Comparison of ENCODE assay signal across 20 mouse cellular contexts in the genomic region with DNA sequence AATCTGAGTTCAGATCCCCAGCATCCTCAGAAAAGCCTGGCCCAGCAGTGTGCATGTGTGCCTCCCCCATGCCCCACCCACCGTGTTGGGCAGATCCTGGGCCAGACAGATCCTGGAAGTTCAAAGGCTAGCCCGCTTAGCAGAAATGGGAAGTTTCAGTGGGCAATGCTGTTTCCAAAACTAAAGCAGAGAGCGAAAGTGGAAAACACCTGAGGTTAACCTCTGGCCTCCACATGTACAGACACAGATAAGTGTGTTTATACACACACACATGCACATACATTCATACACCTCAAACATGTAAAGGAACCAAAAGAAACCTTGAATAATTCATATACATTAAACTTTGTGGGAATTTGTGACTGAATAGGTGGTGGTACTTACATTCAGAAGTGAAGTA. TPM values are rescaled to one million over a fixed set of nuclear protein-coding genes. Genes with fewer than 3 reads are reported as not detected.
DNase-seq lines count a peak whose midpoint lies in the region; ATAC-seq and TF ChIP-seq lines count a peak whose summit lies in the region.
"Had no signal": no experiment of that assay in that cellular context is flagged by ENCODE, and none has a peak within 500 bp of the region (broad histone marks: within the 10 kb centered on the region; RNA-seq: fewer than 3 reads in every experiment).

No protein-coding gene starts in this region.

- TF ChIP-seq EP300 in CH12.LX (IDR thresholded peaks at IDR 0.05; ENCODE audit: low read length): peak; percentile 70

- peak overlapping the region; percentile 26; the same call in 1 of the 2 replicates for H3K4me2 ChIP-seq in CH12.LX (ENCODE audit: insufficient read depth, low read depth, poor library complexity, severe bottlenecking)
- no peak overlapping the region for H3K4me2 ChIP-seq in forebrain, postnatal 0 days (ENCODE audit: low read depth)

- dilution Hi-C loops in CH12.LX (cut with MboI; ENCODE audit: extremely low pct_ligation_motif_present, extremely low pct_unique_long_range_greater_than_20kb, low sequenced_read_pairs): no loop called here

- peaks cover 6 to 24% of the 10 kb centered on the region in 2 experiments for H3K4me1 ChIP-seq in CH12.LX (ENCODE audit: control insufficient read depth in 1 of 2, insufficient read depth in 2 of 2)
- H3K4me1 ChIP-seq in small intestine, adult 2 months (ENCODE audit: control insufficient read depth, insufficient read depth, insufficient read length, low read length): peaks cover 4% of the 10 kb centered on the region
- 0 out of 2 replicates have a peak, but pooled peaks cover 2% of the 10 kb centered on the region for H3K4me1 ChIP-seq in forebrain, postnatal 0 days (ENCODE audit: insufficient read depth)

- 68% methylated on average over 3 of the region's 3 CpGs for WGBS in small intestine, adult 2 months
- 90% methylated on average over 3 of the region's 3 CpGs for WGBS in forebrain, postnatal 0 days

- TF ChIP-seq CTCF in CH12.LX (conservative IDR thresholded peaks at IDR 0.05 in 1 of 2, IDR thresholded peaks at IDR 0.05 in 1 of 2; ENCODE audit: low read depth in 2 of 2, low read length in 2 of 2): no peak
- no peak for TF ChIP-seq CTCF in small intestine, adult 2 months (IDR thresholded peaks at IDR 0.05; ENCODE audit: extremely low read depth, insufficient read length, insufficient replicate concordance, low read depth, low read length)
- no peak for TF ChIP-seq CTCF in forebrain, postnatal 0 days (IDR thresholded peaks at IDR 0.05; ENCODE audit: low read depth)

- H3K27ac ChIP-seq in CH12.LX (ENCODE audit: insufficient read depth, low read depth): no peak overlapping the region
- H3K27ac ChIP-seq in small intestine, adult 2 months (ENCODE audit: insufficient read depth, low read depth, low read length): peak overlapping the region; percentile 22; the same call in 1 of the 2 replicates
- H3K27ac ChIP-seq in forebrain, postnatal 0 days (ENCODE audit: low read depth, low read length): no peak overlapping the region

- no peak for TF ChIP-seq POLR2A in CH12.LX (IDR thresholded peaks at IDR 0.05; ENCODE audit: low read depth, low read length)
- TF ChIP-seq POLR2A in small intestine, adult 2 months (IDR thresholded peaks at IDR 0.05; ENCODE audit: low read depth, low read length): no peak

- H3K4me3 ChIP-seq in CH12.LX (replicated peaks in 1 of 3; ENCODE audit: low read depth in 2 of 3, low read length in 2 of 3, poor library complexity in 1 of 3): no peak overlapping the region
- H3K4me3 ChIP-seq in small intestine, adult 2 months (ENCODE audit: low read depth, low read length): no peak overlapping the region
- H3K4me3 ChIP-seq in forebrain, postnatal 0 days (ENCODE audit: low read depth, low read length): no peak overlapping the region

- in situ Hi-C loops in CH12.LX (cut with MboI; ENCODE audit: low pct_ligation_motif_present, low pct_unique_long_range_greater_than_20kb, low sequenced_read_pairs): loop anchor here (5.0 kb wide), 1 partner anchor 51 kb away; no protein-coding TSS in a partner anchor

- H3K9ac ChIP-seq in CH12.LX (ENCODE audit: insufficient read depth, low read depth): no peak overlapping the region
- no peak overlapping the region for H3K9ac ChIP-seq in forebrain, postnatal 0 days

- TF ChIP-seq RAD21 in CH12.LX (IDR thresholded peaks at IDR 0.05; ENCODE audit: low read depth, low read length): no peak

- no peaks in the 10 kb centered on the region for H3K79me2 ChIP-seq in CH12.LX (replicated peaks; ENCODE audit: control insufficient read depth, extremely low read depth, insufficient read depth, poor library complexity, severe bottlenecking)

- ATAC-seq in forebrain, postnatal 0 days: no peak
- ATAC-seq: CD4-positive, CD25-positive, alpha-beta regulatory T cell, adult 4 months; Patski had no signal

- DNase-seq in CH12.LX (ENCODE audit: extremely low read depth): no peak
- DNase-seq in induced T-regulatory cell, adult 2 months (ENCODE audit: low read depth): peak; percentile 5
- no peak for DNase-seq in layer of hippocampus, adult 9-11 months
- no peak for DNase-seq in forebrain, postnatal 0 days
- DNase-seq in neural tube, embryonic 10.5 days (ENCODE audit: extremely low spot score, low spot score): no peak
- DNase-seq: adrenal gland, adult 2 months; adrenal gland, adult 8-10 months; adrenal gland, postnatal 10 days; adrenal gland, postnatal 14 days; adrenal gland, postnatal 25 days; adrenal gland, postnatal 36 days; B cell, adult 2 months; cerebellum, adult 11 months; cerebellum, adult 11-12 months; cerebellum, adult 18-20 months; cerebellum, adult 2 months had no signal

- no peaks in the 10 kb centered on the region for H3K36me3 ChIP-seq in CH12.LX (replicated peaks in 1 of 2; ENCODE audit: control insufficient read depth in 1 of 2, insufficient read depth in 1 of 2, low read length in 1 of 2)
- no peaks in the 10 kb centered on the region for H3K36me3 ChIP-seq in small intestine, adult 2 months (ENCODE audit: control insufficient read depth, insufficient read depth, low read length)
- no peaks in the 10 kb centered on the region for H3K36me3 ChIP-seq in forebrain, postnatal 0 days (ENCODE audit: insufficient read depth)
- H3K36me3 ChIP-seq: G1E had no signal

- peaks cover 3% of the 10 kb centered on the region for H3K27me3 ChIP-seq in CH12.LX (replicated peaks)
- H3K27me3 ChIP-seq in small intestine, adult 2 months (ENCODE audit: control insufficient read depth, insufficient read depth, low read length): no peaks in the 10 kb centered on the region
- no peaks in the 10 kb centered on the region for H3K27me3 ChIP-seq in forebrain, postnatal 0 days (ENCODE audit: insufficient read depth, low read length)

- peaks cover 16% of the 10 kb centered on the region for H3K9me3 ChIP-seq in CH12.LX (replicated peaks; ENCODE audit: low read length)
- H3K9me3 ChIP-seq in forebrain, postnatal 0 days (ENCODE audit: low read length): 0 out of 2 replicates have a peak, but pooled peaks cover 4% of the 10 kb centered on the region

TF ChIP-seq in CH12.LX, 34 proteins besides CTCF, POLR2A, EP300 and RAD21:
- TF ChIP-seq ZNF384 (IDR thresholded peaks at IDR 0.05; ENCODE audit: low read depth, low read length) (no peak), ZKSCAN1 (IDR thresholded peaks at IDR 0.05; ENCODE audit: borderline replicate concordance, low read depth, low read length) (no peak), USF2 (conservative IDR thresholded peaks at IDR 0.05; ENCODE audit: low read depth, low read length) (no peak), HCFC1 (IDR thresholded peaks at IDR 0.05; ENCODE audit: low read depth, low read length) (no peak), MAX (IDR thresholded peaks at IDR 0.05; ENCODE audit: low read length) (peak; percentile 56; the same call in 1 of the 2 replicates), SIN3A (IDR thresholded peaks at IDR 0.05; ENCODE audit: low read length) (no peak), NRF1 (IDR thresholded peaks at IDR 0.05; ENCODE audit: low read depth, low read length) (no peak), TBP (conservative IDR thresholded peaks at IDR 0.05; ENCODE audit: low read depth, low read length) (no peak), POLR2AphosphoS2 (IDR thresholded peaks at IDR 0.05; ENCODE audit: low read depth, low read length) (no peak), KAT2A (IDR thresholded peaks at IDR 0.05; ENCODE audit: insufficient replicate concordance, low read length) (no peak), SMC3 (IDR thresholded peaks at IDR 0.05; ENCODE audit: low read depth, low read length) (no peak), ZMIZ1 (IDR thresholded peaks at IDR 0.05; ENCODE audit: low read depth, low read length) (no peak), USF1 (IDR thresholded peaks at IDR 0.05; ENCODE audit: low read depth, low read length) (no peak), CHD2 (IDR thresholded peaks at IDR 0.05; ENCODE audit: low read length) (no peak), JUN (IDR thresholded peaks at IDR 0.05; ENCODE audit: insufficient read depth, low read depth, low read length) (no peak), CHD1 (IDR thresholded peaks at IDR 0.05; ENCODE audit: low read depth, low read length) (no peak), UBTF (IDR thresholded peaks at IDR 0.05; ENCODE audit: low read depth, low read length) (no peak), MEF2A (IDR thresholded peaks at IDR 0.05; ENCODE audit: borderline replicate concordance, low read depth, low read length) (peak; percentile 83), ETS1 (conservative IDR thresholded peaks at IDR 0.05; ENCODE audit: low read depth, low read length) (peak; percentile 60), IRF4 (IDR thresholded peaks at IDR 0.05; ENCODE audit: low read depth, low read length) (peak; percentile 86), MYC (IDR thresholded peaks at IDR 0.05; ENCODE audit: low read depth, low read length) (0 out of 2 replicates have a peak, but pooled peaks have one; percentile 33), RCOR1 (conservative IDR thresholded peaks at IDR 0.05; ENCODE audit: low read depth, low read length) (no peak), ZC3H11A (IDR thresholded peaks at IDR 0.05; ENCODE audit: low read depth, low read length) (no peak), MAFK (IDR thresholded peaks at IDR 0.05; ENCODE audit: insufficient replicate concordance, low read length) (peak; percentile 65; the same call in 1 of the 2 replicates), TCF12 (IDR thresholded peaks at IDR 0.05; ENCODE audit: low read depth, low read length) (0 out of 2 replicates have a peak, but pooled peaks have one; percentile 31), E2F4 (IDR thresholded peaks at IDR 0.05; ENCODE audit: insufficient replicate concordance, low read depth, low read length) (no peak), MAZ (IDR thresholded peaks at IDR 0.05; ENCODE audit: low read depth, low read length) (no peak), PAX5 (IDR thresholded peaks at IDR 0.05; ENCODE audit: low read length) (no peak), NELFE (IDR thresholded peaks at IDR 0.05; ENCODE audit: low read depth, low read length) (no peak), MXI1 (IDR thresholded peaks at IDR 0.05; ENCODE audit: low read depth, low read length) (no peak), BHLHE40 (IDR thresholded peaks at IDR 0.05; ENCODE audit: low read depth, low read length) (peak; percentile 57), JUND (conservative IDR thresholded peaks at IDR 0.05; ENCODE audit: low read depth, low read length) (no peak), GABPA (IDR thresholded peaks at IDR 0.05; ENCODE audit: insufficient replicate concordance, low read depth, low read length) (no peak), ELF1 (IDR thresholded peaks at IDR 0.05; ENCODE audit: low read depth, low read length) (no peak)

RNA-seq across cellular contexts. Expression of gene Mapk1, which starts 5.1 kb away (rescaled TPM):
- total RNA-seq in CH12.LX (2012; rRNA removed) (162 and 190 TPM in 2 replicates), CH12.LX (2014; rRNA removed) (317 and 322 TPM in 2 replicates)
- polyA plus RNA-seq in CH12.LX (2012; ENCODE audit: insufficient read length, low read depth): 234 and 244 TPM in 2 replicates
- 17.2 and 53.8 TPM in 2 replicates for polyA plus RNA-seq in small intestine, adult 2 months (2012; rRNA removed)
- 189 and 231 TPM in 2 replicates for total RNA-seq in forebrain, postnatal 0 days (2014; rRNA removed)
- 165 and 207 TPM in 2 replicates for polyA plus RNA-seq in forebrain, postnatal 0 days (2015; fragmentation: Nextera tagmentation; extraction: Ambion mirVana)
